Mouse (Mus musculus) left cerebral cortex, adult 8-10 months (tissue): ENCODE results near the gene Scgb1b24. TPM values are rescaled to one million over a fixed set of nuclear protein-coding genes. Genes with fewer than 3 reads are reported as not detected.

Experiments
- DNase-seq, 2 experiments: peaks; one replicate each; pipeline ENCODE4 v3.0.0; 2022; ENCODE audit warnings: low spot score in 2 of 2
- total RNA-seq, 4 experiments: library from RNA; stranded (reverse); gene quantifications; 2 replicates each; pipeline ENCODE4 v1.2.4; 2022

Gene Scgb1b24
- not detected for total RNA-seq

DNA sequence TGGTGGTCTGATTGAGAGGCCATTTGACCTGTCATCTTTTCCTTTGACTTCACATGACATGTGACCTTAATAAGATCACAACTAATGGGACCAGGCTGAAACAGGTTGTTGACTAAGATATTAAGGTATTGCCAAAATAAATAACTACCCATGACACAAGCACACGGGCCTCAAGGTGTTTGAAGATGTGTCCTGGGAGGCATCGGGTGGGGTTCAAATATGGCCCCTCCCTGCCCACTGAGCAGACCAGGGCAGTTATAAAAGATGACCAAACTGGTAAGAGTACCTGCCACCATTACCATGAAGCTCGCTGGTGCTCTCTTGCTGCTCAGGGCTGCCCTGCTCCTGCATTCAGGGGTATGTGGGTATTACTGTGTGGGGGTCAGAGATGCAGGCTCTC, at the start of gene Scgb1b24:
Gene Scgb1b24, plus strand, starts transcription at position 301 of the 400 bp plus-strand sequence.
- DNase-seq: no peak

GRCm38 (mm10) chr7:33739212-33739611, 4.4 kb upstream of the Scgb1b24 start, which contains the start of gene Scgb2b24:
Scgb2b24 (minus strand) TSS chr7:33739312.
- no peak for DNase-seq

Other genes with a start within 250 kb of the Scgb1b24 start
- not detected for gene Scgb2b21, start 223.3 kb upstream of the Scgb1b24 start, total RNA-seq
- gene Scgb2b24, start 4.5 kb upstream of the Scgb1b24 start, total RNA-seq: not detected
- gene Scgb2b26, start 201.2 kb downstream of the Scgb1b24 start, total RNA-seq: not detected